Mouse (Mus musculus): ENCODE results near the gene Psg28.
"Not testable (repeated sequence)": the region's sequence is repeated elsewhere in the genome, so short reads cannot be mapped to it uniquely, and the experiment has no call there.

Gene Psg28

DNA sequence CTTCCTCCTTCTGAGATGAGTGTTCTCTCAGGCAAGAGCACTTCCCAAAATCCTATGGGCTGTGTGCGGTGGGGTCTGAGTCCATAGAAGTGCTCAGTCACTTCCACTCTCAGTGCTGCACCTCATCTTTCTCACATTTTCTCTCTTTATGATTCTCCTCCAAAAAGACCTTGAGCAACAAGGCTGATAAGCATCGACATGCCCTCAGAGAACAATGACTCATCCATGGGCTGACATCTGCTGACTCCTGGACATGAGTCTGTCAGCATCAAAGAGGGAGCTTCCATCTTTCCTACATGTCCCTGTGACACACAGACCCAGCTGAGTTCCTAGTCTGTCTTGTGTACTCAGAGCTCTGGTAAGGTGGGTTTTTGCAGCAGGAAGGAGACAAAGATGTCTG, at the start of gene Psg28:
TSS of gene Psg28 (minus strand) at position 101 of the 400 bp plus-strand sequence.
- not testable (repeated sequence) for DNase-seq (ENCODE audit: low spot score in 2 of 2)

DNA sequence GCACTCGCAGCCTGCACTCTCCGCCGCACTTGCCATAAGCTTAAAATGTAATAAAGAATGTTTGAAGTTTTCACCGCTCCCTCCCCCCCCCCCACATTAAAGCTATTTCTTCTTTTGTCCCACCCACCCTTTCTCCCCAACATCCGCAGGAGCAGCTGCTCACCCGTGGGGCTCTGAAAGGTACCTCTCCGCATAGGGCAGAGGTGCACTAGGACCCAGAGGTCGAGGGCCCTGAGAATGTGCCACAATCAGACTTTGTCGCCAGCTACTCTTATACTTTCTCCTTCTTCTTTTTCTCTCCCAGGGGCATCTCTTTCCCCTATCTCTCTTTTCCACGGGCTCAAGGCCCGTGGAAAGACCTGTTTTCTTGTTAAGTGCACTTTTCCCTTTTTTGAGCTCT, 28.4 kb downstream of the Psg28 start:
- DNase-seq (ENCODE audit: low spot score in 2 of 2) = no peak

DNA sequence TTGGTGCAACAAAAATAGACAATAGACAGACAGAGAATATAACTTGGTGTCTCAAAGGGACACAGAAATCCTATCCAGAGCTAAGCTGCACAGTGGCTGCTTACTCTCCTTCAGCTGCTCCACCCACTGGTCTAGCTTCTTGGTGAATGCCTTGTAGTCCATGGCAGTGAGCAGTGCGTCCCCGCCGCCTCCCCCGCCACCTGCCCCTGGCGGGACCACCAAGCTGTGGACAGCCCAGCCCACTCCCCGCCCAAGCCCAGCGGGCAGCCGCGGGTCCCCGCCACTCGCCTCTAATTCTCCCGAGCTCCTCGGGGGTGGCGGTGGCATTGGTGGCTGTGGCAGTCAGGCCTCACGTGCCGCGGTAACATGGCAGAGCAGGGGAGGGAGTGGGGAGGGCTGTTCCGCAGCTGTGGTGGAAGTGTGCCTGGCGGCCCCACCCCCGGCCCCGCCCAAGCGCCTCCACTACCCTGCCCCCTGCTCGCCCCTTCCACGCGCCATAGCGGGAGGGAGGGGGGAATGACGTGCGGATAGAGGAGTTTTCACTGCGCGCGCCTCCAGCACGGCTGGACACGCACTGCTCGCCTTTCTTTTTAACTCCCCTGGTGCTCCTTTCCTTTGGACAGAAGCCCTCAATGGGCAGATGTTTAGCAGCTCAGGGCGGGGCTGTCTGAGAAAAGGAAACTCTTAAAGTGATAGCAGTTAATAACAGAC, 29.2 kb downstream of the Psg28 start:
- no peak for DNase-seq (ENCODE audit: low spot score in 2 of 2)

DNA sequence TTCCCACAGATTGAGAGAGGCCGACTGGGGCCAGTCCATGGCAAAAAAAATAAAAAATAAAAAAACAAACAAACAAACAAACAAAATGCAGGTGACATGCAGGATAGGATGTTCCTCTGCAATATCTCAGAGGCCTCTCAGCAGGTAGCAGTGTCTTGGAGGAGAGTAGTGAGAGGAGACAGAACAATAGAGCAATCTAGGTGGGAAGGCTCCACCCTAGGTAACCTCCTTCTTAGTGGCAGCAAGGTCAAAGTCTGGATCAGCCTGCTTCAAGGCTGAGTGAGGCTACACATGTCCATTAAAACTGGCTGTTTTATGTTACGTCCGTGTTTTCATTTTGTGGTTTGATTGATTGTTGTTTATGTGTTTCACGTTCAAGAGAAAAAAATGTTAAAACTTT, 40.4 kb downstream of the Psg28 start:
- not testable (repeated sequence) for DNase-seq (ENCODE audit: low spot score in 2 of 2)

GRCm38 (mm10) chr7:18378295-18378694, 53.5 kb downstream of the Psg28 start:
- DNase-seq (ENCODE audit: low spot score in 2 of 2) = no peak
